Mouse (Mus musculus): ENCODE data around the gene Rap1b.

The Rap1b gene

GRCm38 (mm10) chr10:117770286-117771130 lies 75.3 kb downstream of the Rap1b start:
- DNase-seq (ENCODE audit: extremely low spot score): no peak

- DNase-seq (ENCODE audit: extremely low spot score): no peak
Observed at GRCm38 (mm10) chr10:117769541-117770285, 76.1 kb downstream of the Rap1b start.

GRCm38 (mm10) chr10:117768141-117768440 lies 77.7 kb downstream of the Rap1b start:
- no peak for DNase-seq (ENCODE audit: extremely low spot score)

- no peak for DNase-seq (ENCODE audit: extremely low spot score)
Observed at GRCm38 (mm10) chr10:117767286-117768140, 78.3 kb downstream of the Rap1b start.

GRCm38 (mm10) chr10:117766896-117767160 lies 79.0 kb downstream of the Rap1b start:
- DNase-seq (ENCODE audit: extremely low spot score): no peak

DNA sequence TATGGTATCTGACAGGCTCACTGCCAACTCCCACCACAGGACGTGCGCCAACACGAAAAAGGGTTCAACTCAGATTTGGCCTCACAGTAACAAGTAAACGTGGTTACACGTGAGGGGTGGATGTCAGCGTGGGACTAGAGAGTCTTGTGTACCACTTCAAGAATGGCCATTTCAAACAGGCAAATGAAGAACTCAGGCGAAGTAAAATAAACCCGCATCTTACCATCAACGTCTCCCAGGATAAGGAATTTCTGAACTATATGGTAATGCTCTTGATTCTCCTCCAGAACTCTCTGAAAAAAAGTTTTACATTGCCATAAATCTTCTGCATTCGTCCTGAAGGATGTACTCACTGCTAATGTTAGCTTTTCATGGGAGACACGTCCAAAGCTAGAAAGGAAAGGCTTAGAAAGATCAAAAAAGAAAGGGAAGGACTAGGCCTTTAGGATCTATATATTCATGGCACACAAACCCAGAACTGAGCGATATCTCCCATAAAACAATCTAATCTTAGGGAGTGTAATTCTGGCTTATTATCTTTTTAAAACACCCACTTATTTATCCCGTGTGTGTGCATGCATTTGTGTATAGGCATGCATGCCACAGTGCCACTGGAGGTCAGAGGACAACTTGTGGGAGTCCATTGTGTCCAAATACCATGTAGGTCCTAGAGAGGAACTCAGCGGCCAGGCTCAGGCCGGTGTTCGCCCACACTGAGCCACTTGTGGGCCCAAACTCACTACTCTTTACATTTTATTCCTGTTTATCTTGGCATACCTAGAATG lies 79.5 kb downstream of the Rap1b start:
- no peak for DNase-seq (ENCODE audit: extremely low spot score)

DNA sequence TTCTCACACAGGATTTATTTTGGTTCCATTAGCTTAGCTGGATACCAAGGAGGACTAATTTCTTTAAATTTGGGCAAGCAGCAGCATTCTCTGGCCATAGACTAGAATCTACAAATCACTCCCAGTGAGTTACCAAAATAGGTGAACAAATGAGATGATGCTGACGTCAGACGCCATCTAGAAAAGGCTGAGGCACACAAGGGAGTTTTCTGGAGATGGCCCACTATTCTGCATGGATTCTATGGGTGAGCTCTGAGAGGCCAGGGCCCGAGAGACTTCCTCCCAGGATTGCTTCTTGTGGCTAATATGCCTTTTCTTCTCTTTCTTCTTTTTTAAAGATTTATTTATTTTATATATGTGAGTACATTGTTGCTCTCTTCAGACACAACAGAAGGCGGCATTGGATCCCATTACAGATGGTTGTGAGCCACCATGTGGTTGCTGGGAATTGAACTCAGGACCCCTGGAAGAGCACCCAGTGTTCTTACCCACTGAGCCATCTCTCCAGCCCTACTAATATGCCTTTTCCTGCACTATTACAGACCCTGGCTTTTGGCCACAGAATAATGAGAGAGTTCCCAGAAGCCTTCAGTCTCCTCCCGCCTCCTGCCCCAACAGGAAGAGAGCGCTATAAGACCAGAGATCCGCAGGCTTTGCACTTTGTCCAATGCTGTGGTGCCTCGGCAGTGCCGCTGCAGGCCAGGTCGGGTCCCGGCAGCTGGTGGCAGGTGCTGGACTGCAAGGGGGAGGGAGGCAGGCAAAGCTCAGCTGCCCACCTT lies 80.5 kb downstream of the Rap1b start:
- no peak for DNase-seq (ENCODE audit: extremely low spot score)

DNA sequence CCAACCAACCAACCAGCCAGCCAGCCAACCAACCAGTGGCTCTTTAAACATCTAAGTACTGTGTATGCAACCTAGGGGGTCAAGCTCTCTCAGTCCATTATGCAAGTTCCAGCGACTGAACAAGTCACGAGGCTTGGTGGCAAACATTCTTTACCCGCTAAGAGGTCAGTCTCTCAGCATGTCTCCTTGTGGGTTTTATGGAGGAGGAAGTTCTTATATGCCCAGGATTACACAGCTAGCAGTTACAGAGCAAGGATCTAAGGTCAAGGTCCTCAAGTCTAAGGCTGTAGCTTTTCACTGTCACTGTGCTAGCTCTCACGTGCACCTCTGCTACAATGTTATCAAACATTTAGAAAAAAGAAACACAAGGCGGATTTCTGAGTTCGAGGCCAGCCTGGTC lies 81.2 kb downstream of the Rap1b start:
- DNase-seq (ENCODE audit: extremely low spot score): no peak

Measured in embryo, embryonic 9.5 days (tissue).